Mouse (Mus musculus): ENCODE measurements at regions not wholly inside any gene's neighbourhood (a gene's known extent, or its start where the extent isn't known, plus 50 kb on each side); places are given as distances from the start of the nearest gene placed in this dataset.

GRCm38 (mm10) chr11:71840635-71841443, 91.1 kb downstream of the Wscd1 start:
- H3K9me3 ChIP-seq (replicated peaks; ENCODE audit: insufficient read depth, low read length) = no peaks in the 10 kb centered on the region
- DNase-seq (ENCODE audit: low read depth, low spot score) = no peak
- TF ChIP-seq MAFK (IDR thresholded peaks at IDR 0.05; ENCODE audit: borderline replicate concordance, low read depth, low read length) (no peak), BHLHE40 (IDR thresholded peaks at IDR 0.05; ENCODE audit: borderline replicate concordance, low read depth, low read length) (no peak), MXI1 (IDR thresholded peaks at IDR 0.05; ENCODE audit: low read depth, low read length) (no peak), MYB (IDR thresholded peaks at IDR 0.05; ENCODE audit: low read depth, low read length) (no peak), POLR2AphosphoS2 (IDR thresholded peaks at IDR 0.05; ENCODE audit: low read length) (no peak), NELFE (IDR thresholded peaks at IDR 0.05; ENCODE audit: low read depth, low read length) (no peak), JUND (IDR thresholded peaks at IDR 0.05; ENCODE audit: low read depth, low read length) (no peak), CHD1 (IDR thresholded peaks at IDR 0.05; ENCODE audit: low read depth, low read length) (no peak), ETS1 (IDR thresholded peaks at IDR 0.05; ENCODE audit: low read depth, low read length) (no peak), RCOR1 (IDR thresholded peaks at IDR 0.05; ENCODE audit: low read depth, low read length) (no peak), ZMIZ1 (IDR thresholded peaks at IDR 0.05; ENCODE audit: low read depth, low read length) (no peak), ZKSCAN1 (IDR thresholded peaks at IDR 0.05; ENCODE audit: low read depth, low read length) (no peak), MEF2A (IDR thresholded peaks at IDR 0.05; ENCODE audit: extremely low read depth, insufficient replicate concordance, low read depth, low read length, poor library complexity, severe bottlenecking) (no peak), SIN3A (IDR thresholded peaks at IDR 0.05; ENCODE audit: low read length) (no peak), HCFC1 (IDR thresholded peaks at IDR 0.05; ENCODE audit: low read depth, low read length) (no peak)

More at GRCm38 (mm10) chr11:71840635-71841443, 91.1 kb downstream of the Wscd1 start:
- H3K27me3 ChIP-seq (ENCODE audit: control insufficient read depth in 1 of 2, insufficient read depth in 2 of 2, low read length in 2 of 2) = no peaks in the 10 kb centered on the region
- H3K4me1 ChIP-seq (ENCODE audit: control insufficient read depth in 1 of 2, insufficient read depth in 2 of 2, low read length in 2 of 2) = no peaks in the 10 kb centered on the region
- no peak overlapping the region for H3K9ac ChIP-seq (ENCODE audit: control insufficient read depth, low read depth, low read length, poor library complexity, severe bottlenecking)
- H3K4me3 ChIP-seq (ENCODE audit: control insufficient read depth in 1 of 2, insufficient read depth in 1 of 2, low read depth in 2 of 2, low read length in 2 of 2) = no peak overlapping the region
- no peaks in the 10 kb centered on the region for H3K36me3 ChIP-seq (ENCODE audit: control insufficient read depth in 1 of 2, insufficient read depth in 2 of 2, low read length in 2 of 2)
- no peaks in the 10 kb centered on the region for H3K79me2 ChIP-seq (ENCODE audit: control insufficient read depth, insufficient read depth, low read length, poor library complexity)
- no peak overlapping the region for H3K27ac ChIP-seq (ENCODE audit: control insufficient read depth, low read depth, low read length)
